Mouse (Mus musculus) heart, postnatal 0 days (tissue): ENCODE data around the gene Prdm1.

ENCODE experiments used
- CTCF ChIP-seq: IDR thresholded peaks from 2 replicates; pipeline ENCODE4 v1.5.1; 2016; ENCODE audit warnings: antibody characterized with exemption, control low read depth, low read depth
- EP300 ChIP-seq: IDR thresholded peaks from 2 replicates; pipeline ENCODE4 v1.6.1; 2016; ENCODE audit warnings: antibody characterized with exemption, low read depth

GRCm38 (mm10) chr10:44499897-44500519 lies 28.3 kb downstream of the Prdm1 start:
- TF ChIP-seq CTCF (no peak), EP300 (no peak)
